Mouse (Mus musculus) E14TG2a.4 (cell line): ENCODE results near the gene Lrp8.

Source experiments
- CTCF ChIP-seq: conservative IDR thresholded peaks from 2 replicates; pipeline ENCODE4 v1.5.1; 2014; ENCODE audit warnings: low read length
- NANOG ChIP-seq: IDR thresholded peaks from 2 replicates; pipeline ENCODE4 v1.6.1; 2014; ENCODE audit warnings: borderline replicate concordance, low read length, mixed read lengths
- POU5F1 ChIP-seq: IDR thresholded peaks from 2 replicates; pipeline ENCODE4 v1.6.1; 2014; ENCODE audit warnings: low read length, borderline replicate concordance

DNA sequence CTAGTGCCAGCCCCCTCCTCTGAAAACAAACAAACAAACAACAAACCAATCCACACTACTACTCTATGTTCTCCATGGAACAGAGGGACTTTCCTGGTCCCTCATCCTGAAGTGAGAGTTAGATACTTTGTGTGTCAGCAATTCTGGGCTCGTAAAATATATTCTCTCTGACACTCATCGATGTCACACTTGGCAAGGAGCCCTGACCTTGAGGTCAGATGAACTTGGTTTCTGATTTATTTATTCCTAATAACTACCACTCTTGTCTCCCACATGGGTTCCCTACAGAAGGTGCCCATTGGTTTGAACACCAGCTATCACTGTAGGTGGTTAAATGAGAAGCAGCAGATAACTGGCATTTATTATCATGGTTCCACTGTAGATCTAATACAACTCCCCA is 118.3 kb downstream of the Lrp8 start:
- TF ChIP-seq CTCF (no peak), NANOG (no peak), POU5F1 (no peak)
